Mouse (Mus musculus): Measurements from ENCODE around the gene Tcf7l1.

- no peak for TF ChIP-seq EP300 (IDR thresholded peaks at IDR 0.05; ENCODE audit: low read depth)
- TF ChIP-seq CTCF (IDR thresholded peaks at IDR 0.05; ENCODE audit: low read depth) = no peak
Measured at GRCm38 (mm10) chr6:72677510-72678220, 111.4 kb downstream of the Tcf7l1 start.
